Mouse (Mus musculus) c-Kit-negative CD71-positive TER-119-positive erythroid progenitor cells, embryonic 14.5 days (primary cell): ENCODE measurements at regions not wholly inside any gene's neighbourhood (a gene's known extent, or its start where the extent isn't known, plus 50 kb on each side); places are given as distances from the start of the nearest gene placed in this dataset.

ENCODE experiments used
- DNase-seq: peaks from one replicate; pipeline ENCODE4 v3.0.0-alpha.2; 2013; ENCODE audit warnings: low read depth, low spot score

GRCm38 (mm10) chr14:37296531-37296930, 161.5 kb upstream of the Ghitm start:
- DNase-seq, result no peak

DNA sequence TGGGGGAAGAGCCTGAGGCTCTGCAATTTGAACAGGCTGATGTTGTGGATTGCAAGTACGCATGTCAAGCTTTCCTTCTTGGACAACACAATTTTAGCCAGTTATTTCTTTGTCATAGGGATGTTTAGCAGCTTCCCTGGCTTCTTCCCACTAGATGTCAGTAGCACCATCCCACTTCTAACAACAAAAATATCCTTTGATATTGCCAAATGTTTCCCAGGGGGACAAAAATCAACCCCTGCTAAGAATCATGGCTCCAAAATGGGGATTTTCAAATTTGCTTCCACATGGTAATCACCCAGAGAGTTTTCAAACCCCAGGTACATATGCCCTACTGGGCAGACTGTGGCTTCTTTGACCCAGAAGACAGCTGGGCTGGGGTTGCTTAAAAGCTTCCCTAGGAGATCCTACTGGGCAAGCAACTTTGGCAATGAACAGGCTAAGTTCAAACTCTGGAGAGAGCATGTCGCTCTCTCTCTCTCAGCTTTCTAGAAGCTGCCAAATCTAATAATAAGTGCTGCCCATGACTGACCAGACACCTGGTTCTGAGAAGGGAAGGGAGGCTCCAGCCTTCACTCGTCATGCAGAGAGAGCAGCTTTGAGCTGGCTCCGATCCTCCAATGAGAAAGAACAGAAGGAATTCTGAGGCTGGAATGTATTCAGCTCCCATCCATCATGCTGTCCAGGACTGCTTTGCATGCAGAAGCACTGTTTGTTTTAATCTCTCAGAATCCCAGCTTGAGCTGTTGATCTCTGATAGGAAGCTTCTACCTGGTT, 157.2 kb upstream of the Ghitm start:
- DNase-seq, result no peak

GRCm38 (mm10) chr14:37284391-37284790, 149.3 kb upstream of the Ghitm start:
- no peak for DNase-seq

- DNase-seq, result no peak
These were observed 144.3 kb upstream of the Ghitm start for GRCm38 (mm10) chr14:37279356-37279755.

DNA sequence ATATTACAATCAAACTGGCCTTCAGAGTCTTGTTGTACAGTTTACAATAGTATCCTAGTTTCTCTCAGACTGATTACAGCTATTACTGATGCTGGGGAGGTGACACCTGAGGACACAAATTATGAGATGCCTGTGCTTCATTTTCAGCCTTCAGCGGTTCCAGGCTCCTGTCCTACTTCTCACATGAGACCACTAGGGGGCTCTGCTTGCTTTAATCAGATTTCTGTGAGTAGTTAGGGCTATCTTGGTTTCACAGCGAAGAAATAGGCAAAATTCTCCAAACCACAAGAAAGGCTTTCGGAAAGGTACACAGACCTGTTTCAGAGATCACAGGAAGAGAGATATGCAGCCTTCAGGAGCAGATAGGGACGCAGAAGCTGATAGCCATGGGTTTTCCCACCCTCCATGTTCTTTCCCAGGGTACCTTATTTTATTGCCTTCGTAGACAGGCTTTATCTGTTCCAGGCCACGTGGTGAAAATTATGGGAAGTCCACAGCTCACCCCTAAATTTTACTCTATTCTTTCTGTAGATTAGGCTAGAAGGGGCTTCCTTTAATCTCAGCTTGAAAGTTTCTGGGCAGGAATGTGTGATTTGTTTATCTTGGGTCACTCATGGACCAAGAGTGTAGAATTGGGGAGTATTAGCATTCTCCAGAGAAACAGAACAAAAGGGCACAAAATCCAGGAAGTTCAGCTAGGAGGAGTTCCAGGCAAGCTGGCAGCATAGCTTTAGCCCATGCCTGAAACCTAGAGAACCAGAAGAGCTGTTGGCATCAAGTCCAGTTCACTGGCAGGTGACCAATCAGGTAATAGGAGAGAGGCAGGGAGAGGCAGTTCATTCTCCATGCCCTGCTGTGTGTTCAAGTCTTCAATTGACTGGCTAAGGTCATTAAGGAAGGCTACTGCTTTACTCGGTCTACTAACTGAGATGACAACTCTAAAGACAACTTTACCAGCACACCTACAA, 141.9 kb upstream of the Ghitm start:
- no peak for DNase-seq

DNA sequence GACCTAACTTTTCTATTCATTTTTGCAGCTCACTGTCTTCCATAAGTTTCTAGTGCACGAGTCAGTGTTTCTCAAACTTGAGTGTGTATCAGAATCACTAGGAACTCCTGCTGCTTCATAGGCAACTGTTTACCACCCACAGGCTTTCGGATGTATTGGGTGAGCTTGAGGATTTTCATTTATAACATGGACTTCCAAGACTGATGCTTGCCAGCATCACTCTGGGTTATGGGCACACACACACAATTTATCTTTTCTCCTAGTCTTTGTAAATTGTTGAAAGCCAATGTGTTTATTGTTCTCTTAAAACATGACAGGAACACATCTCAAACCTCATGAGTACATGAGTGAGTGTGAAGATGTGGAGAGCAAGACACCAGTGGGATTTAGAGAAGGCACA, 137.0 kb upstream of the Ghitm start:
- DNase-seq, result no peak

DNA sequence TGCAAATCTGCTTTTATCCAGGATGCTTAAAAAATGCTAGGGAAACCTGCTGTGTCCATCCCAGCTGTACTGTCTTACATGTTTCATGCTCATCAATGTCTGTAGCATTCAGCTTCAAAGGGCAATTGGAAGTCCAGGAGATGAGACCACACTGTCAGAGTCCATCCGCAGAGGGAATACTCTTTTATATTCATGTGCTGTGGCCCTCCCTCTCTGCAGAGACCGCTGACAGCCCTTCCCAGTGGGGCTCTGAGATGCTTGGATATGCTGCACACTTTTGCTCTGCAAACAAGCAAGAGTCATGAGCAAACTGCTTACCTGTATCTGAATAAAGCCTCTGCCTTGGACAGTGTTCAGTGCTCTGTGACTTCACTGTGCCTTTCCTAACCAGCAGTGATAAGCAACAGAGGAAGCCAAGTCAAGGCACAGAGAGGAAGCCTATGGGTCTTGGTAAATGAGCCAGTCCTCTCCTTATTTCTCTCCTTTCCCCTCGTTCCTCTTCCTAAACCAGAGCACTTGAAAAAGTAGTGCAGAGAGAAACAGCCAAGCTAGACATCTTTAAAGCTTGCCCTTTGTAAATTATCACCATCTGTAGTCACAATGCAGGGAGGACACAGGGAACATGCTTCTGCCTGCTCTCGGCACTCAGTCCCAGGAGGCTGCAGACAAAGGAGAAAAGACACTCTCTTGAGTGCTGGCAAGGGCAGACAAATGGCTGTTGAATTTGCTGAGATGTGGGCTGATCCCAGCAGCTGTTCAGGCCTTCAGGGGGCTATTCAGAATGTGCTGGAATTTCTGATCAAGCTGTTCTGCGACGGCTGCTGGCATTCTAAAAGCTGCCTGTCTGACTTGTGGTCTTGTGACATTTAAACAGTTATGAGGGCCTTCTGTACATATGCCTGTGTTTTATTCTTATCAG, 136.2 kb upstream of the Ghitm start:
- DNase-seq, result no peak

- DNase-seq, result no peak
These were observed 134.8 kb upstream of the Ghitm start for GRCm38 (mm10) chr14:37269920-37270319.

DNA sequence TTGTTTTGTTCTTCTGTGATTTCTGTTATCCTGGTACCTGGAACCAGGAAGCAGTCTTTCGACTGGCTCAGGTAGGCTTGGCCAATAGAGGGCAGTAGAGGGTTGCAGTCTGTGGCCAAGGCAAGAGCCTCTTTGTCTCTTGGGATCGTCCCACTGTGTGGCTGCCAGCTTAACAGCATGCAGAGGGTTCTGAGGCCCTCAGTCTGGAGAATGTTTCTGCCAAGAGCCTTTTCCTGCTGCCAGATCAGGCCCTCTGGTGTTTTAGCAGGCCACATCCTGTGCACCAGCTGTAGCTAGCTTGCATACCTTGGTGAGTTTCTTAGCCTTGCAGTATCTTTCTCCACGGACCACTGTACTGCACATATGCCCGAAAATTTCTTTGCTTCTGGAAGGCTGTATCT, 103.6 kb upstream of the Ghitm start:
- peak; percentile 1 for DNase-seq

DNA sequence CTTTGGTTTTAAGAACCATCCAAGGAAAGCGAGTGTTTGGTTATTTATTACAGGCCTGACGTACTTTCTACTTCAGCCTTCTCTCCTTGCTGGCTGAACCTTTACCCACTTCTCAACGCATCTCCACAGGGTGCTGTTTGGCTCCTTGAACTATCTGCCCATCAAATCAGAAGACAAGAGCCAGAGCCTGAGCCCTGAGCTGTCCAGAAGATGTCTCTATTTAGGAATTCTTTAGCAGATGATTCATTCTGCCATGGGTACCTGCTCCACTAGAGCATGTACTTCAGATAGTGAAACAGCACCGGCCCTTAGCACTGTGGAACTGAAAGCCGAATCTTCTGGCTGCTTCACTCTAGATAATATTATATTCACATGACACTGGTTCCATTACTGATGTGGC, 102.1 kb upstream of the Ghitm start:
- no peak for DNase-seq

GRCm38 (mm10) chr14:37208256-37208655, 73.2 kb upstream of the Ghitm start:
- no peak for DNase-seq

GRCm38 (mm10) chr14:37189795-37190194, 54.7 kb upstream of the Ghitm start:
- no peak for DNase-seq
